ENCODE assay signal across 10 mouse cellular contexts in genomic region chr11:61659011-61659858, GRCm38 (mm10). TPM values are rescaled to one million over a fixed set of nuclear protein-coding genes. Genes with fewer than 3 reads are reported as not detected.
DNase-seq lines count a peak whose midpoint lies in the region; ATAC-seq lines count a peak whose summit lies in the region.
"Had no signal": no experiment of that assay in that cellular context is flagged by ENCODE, and none has a peak within 500 bp of the region (broad histone marks: within the 10 kb centered on the region; RNA-seq: fewer than 3 reads in every experiment).

No protein-coding gene starts in this region.

- ATAC-seq in cerebellum, adult (ENCODE audit: insufficient number of reproducible peaks, low FRiP score, low TSS enrichment): peak; percentile 69; the same call in 1 of the 2 replicates
- ATAC-seq: forebrain, embryonic 16.5 days had no signal

- no peak for DNase-seq in cerebellum, postnatal 4 days (ENCODE audit: low spot score in 2 of 2)
- DNase-seq in left cerebral cortex, postnatal 25 days (ENCODE audit: low spot score in 2 of 2): peak; percentile 14 to 40
- no peak for DNase-seq in left cerebral cortex, adult 8-10 months (ENCODE audit: low spot score in 2 of 2)
- DNase-seq in MN1 (ENCODE audit: low spot score): peak; percentile 79
- peak; percentile 27 to 33 for DNase-seq in heart, postnatal 36 days
- no peak for DNase-seq in ovary, postnatal 10 days (ENCODE audit: low spot score)
- DNase-seq in testis, postnatal 14 days (ENCODE audit: low spot score): no peak

- intact Hi-C loops in left cerebral cortex, postnatal 25 days (cut with DNase I): no loop called here
- intact Hi-C loops in heart, postnatal 36 days (cut with DNase I): no loop called here

RNA-seq across cellular contexts. Expression of gene Grap, which starts 6.2 kb away (rescaled TPM):
- 1 to 10 TPM; 5.1 to 6.7 TPM for total RNA-seq in left cerebral cortex, postnatal 25 days (2021)
- total RNA-seq in left cerebral cortex, adult 8-10 months (2022): 1 to 10 TPM; 3.3 to 5.2 (median 4.9) TPM
- 10 to 100 TPM; 11.5 to 15.0 TPM for total RNA-seq in heart, postnatal 36 days (2021)

RNA-seq across cellular contexts. Expression of gene Fam83g, which starts 24.7 kb away (rescaled TPM):
- not detected for total RNA-seq in left cerebral cortex, postnatal 25 days (2021)
- under 1 TPM in 2 of 4 experiments, not detected in 2; 0.09 to 0.28 TPM for total RNA-seq in left cerebral cortex, adult 8-10 months (2022)
- total RNA-seq in heart, postnatal 36 days (2021): under 1 TPM; 0.11 to 0.16 TPM
- total RNA-seq: megakaryocyte-erythroid progenitor cell, adult 5-6 weeks had no signal

Comparison
In these comparisons a context has a peak if more than half of its experiments do, and no peak if none do; other contexts are left out.
1. DNase-seq: peak in left cerebral cortex, postnatal 25 days (2 of 2), MN1 (single experiment) and heart, postnatal 36 days (2 of 2); none in cerebellum, postnatal 4 days (0 of 2), left cerebral cortex, adult 8-10 months (0 of 2), ovary, postnatal 10 days (single experiment) and testis, postnatal 14 days (single experiment).